21 mouse cellular contexts compared by ENCODE assay signal in the genomic region with DNA sequence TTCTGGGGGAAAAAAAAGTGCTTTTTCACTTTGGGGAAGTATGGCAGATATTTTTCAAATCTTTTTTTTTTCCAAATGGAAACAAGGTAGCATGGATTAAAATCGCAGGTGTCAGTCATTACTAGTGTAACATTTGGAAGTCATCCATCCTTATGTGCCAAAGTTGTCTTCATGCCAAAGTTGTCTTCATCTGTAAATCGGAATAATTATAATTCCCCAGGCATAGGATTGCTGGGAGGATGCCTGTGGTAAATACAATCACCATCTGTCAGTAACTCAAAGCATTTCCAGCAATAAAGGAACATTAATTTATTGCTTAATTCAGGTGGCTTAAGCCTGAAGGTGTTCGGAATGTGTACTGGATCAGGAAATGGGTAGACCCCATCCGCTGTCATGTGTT. TPM values are rescaled to one million over a fixed set of nuclear protein-coding genes. Genes with fewer than 3 reads are reported as not detected.
DNase-seq lines count a peak whose midpoint lies in the region; ATAC-seq and TF ChIP-seq lines count a peak whose summit lies in the region.
"Had no signal": no experiment of that assay in that cellular context is flagged by ENCODE, and none has a peak within 500 bp of the region (broad histone marks: within the 10 kb centered on the region; RNA-seq: fewer than 3 reads in every experiment).

No protein-coding gene starts in this region.

- no peak overlapping the region for H3K4me3 ChIP-seq in forebrain, postnatal 0 days (ENCODE audit: low read depth, low read length)
- H3K4me3 ChIP-seq in forebrain, embryonic 12.5 days (replicated peaks), result no peak overlapping the region
- H3K4me3 ChIP-seq: forebrain, embryonic 10.5 days; gastrocnemius, adult 2 months; hindbrain, embryonic 12.5 days; hindbrain, embryonic 15.5 days had no signal

- DNase-seq in cerebellum, postnatal 10 days, result peak; percentile 33 to 43
- no peak for DNase-seq in cerebellum, adult 11-12 months
- DNase-seq in forebrain, postnatal 0 days, result peak; percentile 4
- DNase-seq in brain, embryonic 14.5 days (ENCODE audit: low read depth), result peak; percentile 49
- DNase-seq in gastrocnemius, adult 18-20 months (ENCODE audit: low spot score), result no peak
- DNase-seq: adrenal gland, adult 2 months; adrenal gland, postnatal 14 days; gastrocnemius, adult 2 months; gastrocnemius, postnatal 14 days; heart, adult 11 months; kidney, adult 2 months had no signal

- no peaks in the 10 kb centered on the region for H3K36me3 ChIP-seq in forebrain, postnatal 0 days (ENCODE audit: insufficient read depth)
- peaks cover 38% of the 10 kb centered on the region for H3K36me3 ChIP-seq in forebrain, embryonic 12.5 days (replicated peaks)
- H3K36me3 ChIP-seq: hindbrain, embryonic 15.5 days had no signal

- H3K4me2 ChIP-seq in forebrain, postnatal 0 days (ENCODE audit: low read depth), result no peak overlapping the region
- H3K4me2 ChIP-seq in forebrain, embryonic 12.5 days, result no peak overlapping the region
- H3K4me2 ChIP-seq: heart, embryonic 11.5 days; hindbrain, embryonic 12.5 days; hindbrain, embryonic 15.5 days had no signal

- WGBS in forebrain, postnatal 0 days, result 72% methylated on average over 4 of the region's 4 CpGs
- 95% methylated on average over 4 of the region's 4 CpGs for whole genome bisulfite sequencing in forebrain, embryonic 12.5 days

- H3K4me1 ChIP-seq in forebrain, postnatal 0 days (ENCODE audit: insufficient read depth), result no peaks in the 10 kb centered on the region
- H3K4me1 ChIP-seq in forebrain, embryonic 12.5 days, result no peaks in the 10 kb centered on the region
- H3K4me1 ChIP-seq: forebrain, embryonic 10.5 days; hindbrain, embryonic 12.5 days had no signal

- ATAC-seq in forebrain, postnatal 0 days, result no peak
- ATAC-seq in forebrain, embryonic 12.5 days (ENCODE audit: low FRiP score), result no peak
- ATAC-seq: CD4-positive, CD25-positive, alpha-beta regulatory T cell, adult 4 months; intestine, postnatal 0 days had no signal

- H3K9ac ChIP-seq in forebrain, postnatal 0 days, result no peak overlapping the region
- H3K9ac ChIP-seq in forebrain, embryonic 12.5 days, result no peak overlapping the region
- H3K9ac ChIP-seq: hindbrain, embryonic 12.5 days; hindbrain, embryonic 15.5 days had no signal

- TF ChIP-seq POLR2A in brain, embryonic 14.5 days (IDR thresholded peaks at IDR 0.05; ENCODE audit: borderline replicate concordance, extremely low read depth, insufficient read depth, insufficient read length, poor library complexity, severe bottlenecking), result no peak

- H3K27me3 ChIP-seq in forebrain, postnatal 0 days (ENCODE audit: insufficient read depth, low read length), result no peaks in the 10 kb centered on the region
- H3K27me3 ChIP-seq in forebrain, embryonic 12.5 days, result no peaks in the 10 kb centered on the region
- H3K27me3 ChIP-seq: hindbrain, embryonic 12.5 days; hindbrain, embryonic 15.5 days had no signal

- TF ChIP-seq CTCF in forebrain, postnatal 0 days (IDR thresholded peaks at IDR 0.05; ENCODE audit: low read depth), result no peak
- TF ChIP-seq CTCF in brain, embryonic 14.5 days (IDR thresholded peaks at IDR 0.05; ENCODE audit: borderline replicate concordance, extremely low read depth, insufficient read depth, insufficient read length), result no peak

- H3K27ac ChIP-seq in forebrain, postnatal 0 days (ENCODE audit: low read depth, low read length), result no peak overlapping the region
- H3K27ac ChIP-seq in forebrain, embryonic 12.5 days, result no peak overlapping the region
- H3K27ac ChIP-seq: forebrain, embryonic 10.5 days; gastrocnemius, adult 2 months; hindbrain, embryonic 12.5 days; hindbrain, embryonic 15.5 days had no signal

- no peaks in the 10 kb centered on the region for H3K9me3 ChIP-seq in forebrain, postnatal 0 days (ENCODE audit: low read length)
- H3K9me3 ChIP-seq in forebrain, embryonic 12.5 days, result no peaks in the 10 kb centered on the region
- H3K9me3 ChIP-seq: forebrain, embryonic 10.5 days; hindbrain, embryonic 12.5 days; hindbrain, embryonic 15.5 days had no signal

RNA-seq across cellular contexts. Expression of a gene that starts 5.4 kb away (rescaled TPM):
- total RNA-seq in forebrain, postnatal 0 days (2014; rRNA removed), result 37.7 and 41.9 TPM in 2 replicates
- polyA plus RNA-seq in forebrain, postnatal 0 days (2015; fragmentation: Nextera tagmentation; extraction: Ambion mirVana), result 22.0 and 24.4 TPM in 2 replicates
- 10.7 and 25.7 TPM in 2 replicates for polyA plus RNA-seq in forebrain, embryonic 12.5 days (2016; fragmentation: Nextera tagmentation; extraction: Ambion mirVana)
- 27.0 and 35.7 TPM in 2 replicates for polyA plus RNA-seq in brain, embryonic 14.5 days (2012; rRNA removed)
- total RNA-seq in gastrocnemius, adult 18-20 months (2021), result 10 to 100 TPM; 13.4 to 15.8 TPM

RNA-seq across cellular contexts. Expression of a gene that starts 25.1 kb away (rescaled TPM):
- 3.5 and 4.6 TPM in 2 replicates for total RNA-seq in forebrain, postnatal 0 days (2014; rRNA removed)
- polyA plus RNA-seq in forebrain, postnatal 0 days (2015; fragmentation: Nextera tagmentation; extraction: Ambion mirVana), result 3.9 and 4.0 TPM in 2 replicates
- 20.7 and 23.5 TPM in 2 replicates for polyA plus RNA-seq in forebrain, embryonic 12.5 days (2016; fragmentation: Nextera tagmentation; extraction: Ambion mirVana)
- polyA plus RNA-seq in brain, embryonic 14.5 days (2012; rRNA removed), result 4.3 and 6.5 TPM in 2 replicates
- 1 to 10 TPM; 1.6 to 1.8 TPM for total RNA-seq in gastrocnemius, adult 18-20 months (2021)

RNA-seq across cellular contexts. Expression of a gene that starts 25.2 kb away (rescaled TPM):
- total RNA-seq in forebrain, postnatal 0 days (2014; rRNA removed), result 18.2 and 23.5 TPM in 2 replicates
- polyA plus RNA-seq in forebrain, postnatal 0 days (2015; fragmentation: Nextera tagmentation; extraction: Ambion mirVana), result 31.9 and 34.3 TPM in 2 replicates
- polyA plus RNA-seq in forebrain, embryonic 12.5 days (2016; fragmentation: Nextera tagmentation; extraction: Ambion mirVana), result 38.0 and 38.2 TPM in 2 replicates
- polyA plus RNA-seq in brain, embryonic 14.5 days (2012; rRNA removed), result 25.7 and 25.8 TPM in 2 replicates
- 1 to 10 TPM; 5.1 to 6.8 TPM for total RNA-seq in gastrocnemius, adult 18-20 months (2021)

RNA-seq across cellular contexts. Expression of a gene that starts 39.6 kb away (rescaled TPM):
- total RNA-seq in forebrain, postnatal 0 days (2014; rRNA removed), result 0.46 and 1.5 TPM in 2 replicates
- 0.30 and 0.47 TPM in 2 replicates for polyA plus RNA-seq in forebrain, postnatal 0 days (2015; fragmentation: Nextera tagmentation; extraction: Ambion mirVana)
- polyA plus RNA-seq in forebrain, embryonic 12.5 days (2016; fragmentation: Nextera tagmentation; extraction: Ambion mirVana), result 0.08 and 0.10 TPM in 2 replicates
- 0.11 and 0.21 TPM in 2 replicates for polyA plus RNA-seq in brain, embryonic 14.5 days (2012; rRNA removed)
- not detected for total RNA-seq in gastrocnemius, adult 18-20 months (2021)
- total RNA-seq: gastrocnemius, adult 2 months; gastrocnemius, postnatal 14 days; MEL had no signal
- polyA plus RNA-seq: C2C12 had no signal

RNA-seq across cellular contexts. Expression of a gene that starts 60.0 kb away (rescaled TPM):
- total RNA-seq in forebrain, postnatal 0 days (2014; rRNA removed), result 43.7 and 50.0 TPM in 2 replicates
- 69.5 and 90.5 TPM in 2 replicates for polyA plus RNA-seq in forebrain, postnatal 0 days (2015; fragmentation: Nextera tagmentation; extraction: Ambion mirVana)
- 18.5 and 19.4 TPM in 2 replicates for polyA plus RNA-seq in forebrain, embryonic 12.5 days (2016; fragmentation: Nextera tagmentation; extraction: Ambion mirVana)
- polyA plus RNA-seq in brain, embryonic 14.5 days (2012; rRNA removed), result 18.2 and 44.1 TPM in 2 replicates
- under 1 TPM; 0.09 to 0.14 TPM for total RNA-seq in gastrocnemius, adult 18-20 months (2021)
- total RNA-seq: hematopoietic stem cell, adult 5-6 weeks; MEL had no signal

Comparison
In these comparisons a context has a peak if more than half of its experiments do, and no peak if none do; other contexts are left out.
1. DNase-seq: peak in cerebellum, postnatal 10 days (2 of 2), forebrain, postnatal 0 days (single experiment) and brain, embryonic 14.5 days (single experiment); none in cerebellum, adult 11-12 months (single experiment) and gastrocnemius, adult 18-20 months (single experiment).